ENCODE assay signal across 17 mouse cellular contexts in the genomic region with DNA sequence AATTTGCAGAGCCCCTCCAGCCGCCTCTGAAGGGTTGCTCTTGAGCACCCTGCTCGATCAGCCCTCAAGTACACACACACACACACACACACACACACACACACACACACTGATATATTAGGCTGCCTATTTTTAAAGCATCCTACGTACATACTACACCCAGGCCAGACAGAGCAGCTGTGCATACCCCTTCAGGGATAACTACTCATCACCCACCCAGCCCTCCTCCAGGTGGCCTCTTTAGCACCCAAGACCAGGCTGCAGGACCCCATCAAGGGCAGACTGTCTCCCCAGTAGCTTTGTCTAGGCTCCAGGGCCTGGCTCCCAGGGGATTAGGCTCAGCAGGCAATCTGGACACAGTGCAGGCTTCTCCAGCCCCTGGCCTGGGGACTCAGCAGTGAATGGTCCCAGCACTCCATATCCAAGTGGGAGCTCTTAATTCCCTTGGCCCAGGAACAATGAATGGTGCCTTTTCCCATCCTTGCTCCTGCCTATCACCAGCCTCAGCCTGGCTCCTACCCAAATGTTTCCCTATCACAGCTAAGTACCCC. TPM values are rescaled to one million over a fixed set of nuclear protein-coding genes. Genes with fewer than 3 reads are reported as not detected.
DNase-seq lines count a peak whose midpoint lies in the region; ATAC-seq lines count a peak whose summit lies in the region.
"Had no signal": no experiment of that assay in that cellular context is flagged by ENCODE, and none has a peak within 500 bp of the region (broad histone marks: within the 10 kb centered on the region; RNA-seq: fewer than 3 reads in every experiment).

No protein-coding gene starts in this region.

- peaks cover 55% of the 10 kb centered on the region for H3K27me3 ChIP-seq in hindbrain, embryonic 11.5 days (ENCODE audit: control insufficient read depth, insufficient read depth, low read length)
- H3K27me3 ChIP-seq in midbrain, embryonic 13.5 days: peaks cover 75% of the 10 kb centered on the region

- intact Hi-C loops in gastrocnemius, postnatal 36 days (cut with DNase I): no loop called here

- H3K4me2 ChIP-seq in hindbrain, embryonic 11.5 days (replicated peaks; ENCODE audit: low read depth, low read length): no peak overlapping the region
- peak overlapping the region; percentile 69; the same call in 1 of the 2 replicates for H3K4me2 ChIP-seq in midbrain, embryonic 13.5 days (replicated peaks)
- H3K4me2 ChIP-seq: heart, embryonic 15.5 days; stomach, embryonic 15.5 days had no signal

- H3K27ac ChIP-seq in hindbrain, embryonic 11.5 days (ENCODE audit: low read depth, low read length): no peak overlapping the region
- peak overlapping the region; percentile 84 for H3K27ac ChIP-seq in midbrain, embryonic 13.5 days
- H3K27ac ChIP-seq: heart, embryonic 15.5 days; liver, embryonic 14.5 days; stomach, embryonic 15.5 days had no signal

- peaks cover 22% of the 10 kb centered on the region for H3K4me1 ChIP-seq in hindbrain, embryonic 11.5 days (replicated peaks; ENCODE audit: control insufficient read depth, insufficient read depth, low read length)
- peaks cover 51% of the 10 kb centered on the region for H3K4me1 ChIP-seq in midbrain, embryonic 13.5 days (replicated peaks)

- H3K9ac ChIP-seq in hindbrain, embryonic 11.5 days (ENCODE audit: low read depth, low read length): no peak overlapping the region
- 0 out of 2 replicates have a peak overlapping the region, but pooled peaks have one; percentile 36 for H3K9ac ChIP-seq in midbrain, embryonic 13.5 days (replicated peaks)
- H3K9ac ChIP-seq: heart, embryonic 15.5 days; liver, embryonic 14.5 days; stomach, embryonic 15.5 days had no signal

- ATAC-seq in hindbrain, embryonic 11.5 days (ENCODE audit: low FRiP score): peak; percentile 19
- peak; percentile 55 for ATAC-seq in midbrain, embryonic 13.5 days

- H3K36me3 ChIP-seq in hindbrain, embryonic 11.5 days (ENCODE audit: control insufficient read depth, insufficient read depth, low read length): no peaks in the 10 kb centered on the region
- no peaks in the 10 kb centered on the region for H3K36me3 ChIP-seq in midbrain, embryonic 13.5 days
- H3K36me3 ChIP-seq: heart, embryonic 15.5 days; stomach, embryonic 15.5 days had no signal

- no peaks in the 10 kb centered on the region for H3K9me3 ChIP-seq in hindbrain, embryonic 11.5 days (ENCODE audit: control insufficient read depth, low read length)
- peaks cover 5% of the 10 kb centered on the region; the same call in 1 of the 2 replicates for H3K9me3 ChIP-seq in midbrain, embryonic 13.5 days
- H3K9me3 ChIP-seq: heart, embryonic 15.5 days; stomach, embryonic 15.5 days had no signal

- peak; percentile 56 for DNase-seq in retina, postnatal 1 day
- no peak for DNase-seq in retina, embryonic 14.5 days (ENCODE audit: low spot score)
- peak; percentile 19 for DNase-seq in hindbrain, embryonic 11.5 days (ENCODE audit: low spot score)
- DNase-seq in gastrocnemius, postnatal 36 days: no peak
- no peak for DNase-seq in testis, postnatal 10 days (ENCODE audit: low spot score)
- no peak for DNase-seq in cerebellum, adult 9-11 months
- DNase-seq: adrenal gland, postnatal 36 days; cerebellum, postnatal 36 days; layer of hippocampus, adult 9-11 months; lung, postnatal 10 days; thymus, postnatal 25 days had no signal

- WGBS in hindbrain, embryonic 11.5 days: 13% methylated on average over 3 of the region's 3 CpGs
- WGBS in midbrain, embryonic 13.5 days: 4% methylated on average over 3 of the region's 3 CpGs

- no peak overlapping the region for H3K4me3 ChIP-seq in hindbrain, embryonic 11.5 days (ENCODE audit: low read depth, low read length)
- H3K4me3 ChIP-seq in midbrain, embryonic 13.5 days (replicated peaks): no peak overlapping the region
- H3K4me3 ChIP-seq: heart, embryonic 15.5 days; stomach, embryonic 15.5 days had no signal

RNA-seq across cellular contexts. Expression of a gene that starts 26.8 kb away (rescaled TPM):
- polyA plus RNA-seq in hindbrain, embryonic 11.5 days (2014; fragmentation: Nextera tagmentation; extraction: Ambion mirVana): 1.4 and 2.7 TPM in 2 replicates
- 2.1 and 2.5 TPM in 2 replicates for polyA plus RNA-seq in midbrain, embryonic 13.5 days (2015; fragmentation: Nextera tagmentation; extraction: Ambion mirVana)
- total RNA-seq in gastrocnemius, postnatal 36 days (2021): not detected
- polyA plus RNA-seq: C2C12; heart, embryonic 15.5 days; small intestine, adult 2 months had no signal

Comparison
In these comparisons a context has a peak if more than half of its experiments do, and no peak if none do; other contexts are left out.
1. DNase-seq: peak in retina, postnatal 1 day (single experiment) and hindbrain, embryonic 11.5 days (single experiment); none in retina, embryonic 14.5 days (single experiment), gastrocnemius, postnatal 36 days (0 of 2), testis, postnatal 10 days (single experiment) and cerebellum, adult 9-11 months (single experiment).